Mouse (Mus musculus) myocyte (in vitro differentiated cells): ENCODE results near the gene Gtf3c1.

Experiments
- CEBPB ChIP-seq: IDR thresholded peaks from 2 replicates; pipeline ENCODE4 v1.6.1; 2011; ENCODE audit warnings: mild to moderate bottlenecking, moderate library complexity; ENCODE audit not compliant: poor library complexity, insufficient read depth, severe bottlenecking
- E2F4 ChIP-seq: IDR thresholded peaks from one replicate; pipeline ENCODE4 v1.6.1; 2011; ENCODE audit warnings: mild to moderate bottlenecking, control low read depth, moderate library complexity; ENCODE audit not compliant: insufficient read depth
- MAX ChIP-seq: IDR thresholded peaks from one replicate; pipeline ENCODE4 v1.6.1; 2011; ENCODE audit warnings: low read depth, mild to moderate bottlenecking, control low read depth
- MYOD1 ChIP-seq, 3 experiments: IDR thresholded peaks; one replicate each; pipeline ENCODE4 v1.6.1; 2011; ENCODE audit warnings: control low read depth in 2 of 3, low read depth in 2 of 3, mild to moderate bottlenecking in 2 of 3, moderate library complexity in 1 of 3; ENCODE audit not compliant: insufficient read length in 2 of 3, control insufficient read depth in 1 of 3
- MYOG ChIP-seq, 3 experiments: IDR thresholded peaks; one replicate each; pipeline ENCODE4 v1.6.1; 2011; ENCODE audit warnings: control low read depth in 2 of 3, low read depth in 2 of 3, mild to moderate bottlenecking in 2 of 3; ENCODE audit not compliant: insufficient read length in 2 of 3, control insufficient read depth in 1 of 3, insufficient read depth in 1 of 3
- POLR2A ChIP-seq: IDR thresholded peaks from one replicate; pipeline ENCODE4 v1.6.1; 2011; ENCODE audit warnings: low read depth, mild to moderate bottlenecking, control low read depth, moderate library complexity; ENCODE audit not compliant: insufficient read length
- POLR2AphosphoS2 ChIP-seq: IDR thresholded peaks from one replicate; pipeline ENCODE4 v1.6.1; 2011; ENCODE audit warnings: low read depth, control low read depth; ENCODE audit not compliant: insufficient read length
- REST ChIP-seq: IDR thresholded peaks from one replicate; pipeline ENCODE4 v1.6.1; 2011; ENCODE audit warnings: mild to moderate bottlenecking, control low read depth, moderate library complexity; ENCODE audit not compliant: insufficient read depth, insufficient read length
- TCF12 ChIP-seq: IDR thresholded peaks from one replicate; pipeline ENCODE4 v1.6.1; 2011; ENCODE audit warnings: mild to moderate bottlenecking, control low read depth; ENCODE audit not compliant: poor library complexity, insufficient read depth, severe bottlenecking
- USF1 ChIP-seq: IDR thresholded peaks from one replicate; pipeline ENCODE4 v1.6.1; 2011; ENCODE audit warnings: low read depth, mild to moderate bottlenecking, control low read depth, moderate library complexity

DNA sequence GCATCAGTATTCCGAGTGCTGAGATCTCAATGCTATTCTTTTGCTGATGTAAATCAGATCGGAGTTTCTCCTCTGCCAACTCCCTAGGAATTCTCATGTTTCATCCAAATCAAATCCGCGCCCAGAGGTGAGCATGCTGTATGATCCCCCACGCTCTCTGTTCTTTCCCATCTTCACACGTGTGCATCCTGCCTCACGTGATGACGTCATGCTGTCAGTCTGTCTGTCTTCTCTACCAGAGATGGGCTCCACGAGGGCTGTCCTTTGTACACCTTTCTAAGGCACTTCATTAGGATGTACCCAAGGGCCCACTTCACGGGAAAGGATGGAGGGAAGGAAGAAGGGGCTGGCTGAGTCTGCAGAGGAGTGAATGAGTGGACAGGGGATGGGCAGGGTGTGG is 107.4 kb downstream of the Gtf3c1 start:
- TF ChIP-seq POLR2A = no peak
- no peak for TF ChIP-seq USF1
- TF ChIP-seq E2F4 = no peak
- no peak for TF ChIP-seq CEBPB
- TF ChIP-seq MAX = no peak
- no peak for TF ChIP-seq MYOD1 (IDR thresholded peaks at IDR 0.05; ENCODE audit: control insufficient read depth in 1 of 3, insufficient read length in 2 of 3, low read depth in 2 of 3)
- TF ChIP-seq MYOG (IDR thresholded peaks at IDR 0.05; ENCODE audit: control insufficient read depth in 1 of 3, insufficient read depth in 1 of 3, insufficient read length in 2 of 3, low read depth in 2 of 3) = no peak
- TF ChIP-seq REST = no peak
- TF ChIP-seq POLR2AphosphoS2 = no peak
- TF ChIP-seq TCF12 = no peak
